Comparison of ENCODE assay signal across 25 mouse cellular contexts in the genomic region with DNA sequence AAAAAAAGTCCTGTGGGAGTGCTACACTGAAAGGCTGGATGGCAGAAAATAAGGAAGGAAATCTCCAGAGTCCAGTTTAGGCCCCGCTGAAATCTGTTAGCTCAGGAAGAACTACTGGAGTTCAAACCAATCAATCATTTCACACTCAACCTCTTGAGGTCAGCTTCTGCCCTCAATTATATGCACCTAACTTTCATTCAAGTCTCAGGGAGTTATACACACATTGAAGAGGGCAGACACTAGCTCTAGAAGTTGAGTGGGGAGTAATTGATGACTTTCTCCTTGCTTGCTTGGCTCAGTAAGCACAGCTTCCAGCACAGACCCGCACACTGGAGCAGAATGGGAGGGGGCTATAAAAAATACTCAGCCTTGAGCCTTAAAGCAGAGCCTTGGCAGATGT.
DNase-seq lines count a peak whose midpoint lies in the region; ATAC-seq lines count a peak whose summit lies in the region.
"Had no signal": no experiment of that assay in that cellular context is flagged by ENCODE, and none has a peak within 500 bp of the region (broad histone marks: within the 10 kb centered on the region; RNA-seq: fewer than 3 reads in every experiment).

No protein-coding gene starts in this region.

- ATAC-seq in kidney, embryonic 16.5 days (ENCODE audit: low FRiP score, low TSS enrichment): peak; percentile 89
- 0 out of 2 replicates have a peak, but pooled peaks have one; percentile 50 for ATAC-seq in neural tube, embryonic 13.5 days (ENCODE audit: low read depth)
- no peak for ATAC-seq in neural tube, embryonic 15.5 days (ENCODE audit: low FRiP score)
- ATAC-seq in megakaryocyte progenitor cell, adult 5-6 weeks (replicated peaks; ENCODE audit: poor library complexity): no peak
- ATAC-seq: activated CD4-positive, CD25-positive, alpha-beta regulatory T cell, adult 4 months; forebrain, embryonic 14.5 days; hindbrain, postnatal 0 days; Patski had no signal

- no peaks in the 10 kb centered on the region; the same call in 1 of the 2 replicates for H3K4me1 ChIP-seq in kidney, embryonic 16.5 days (ENCODE audit: insufficient read depth, low read length)
- no peaks in the 10 kb centered on the region for H3K4me1 ChIP-seq in neural tube, embryonic 13.5 days (replicated peaks)
- H3K4me1 ChIP-seq in neural tube, embryonic 15.5 days: no peaks in the 10 kb centered on the region
- H3K4me1 ChIP-seq: embryonic facial prominence, embryonic 10.5 days; forebrain, embryonic 10.5 days; heart, embryonic 15.5 days; hindbrain, embryonic 13.5 days had no signal

- no peak overlapping the region for H3K4me3 ChIP-seq in kidney, embryonic 16.5 days (ENCODE audit: low read length)
- no peak overlapping the region for H3K4me3 ChIP-seq in neural tube, embryonic 13.5 days
- no peak overlapping the region for H3K4me3 ChIP-seq in neural tube, embryonic 15.5 days (replicated peaks)
- H3K4me3 ChIP-seq: embryonic facial prominence, embryonic 10.5 days; forebrain, embryonic 10.5 days; heart, embryonic 15.5 days; hindbrain, embryonic 13.5 days had no signal

- 19% methylated on average over 2 of the region's 2 CpGs for WGBS in kidney, embryonic 16.5 days
- WGBS in neural tube, embryonic 13.5 days: 34% methylated on average over 2 of the region's 2 CpGs
- 38% methylated on average over 2 of the region's 2 CpGs for WGBS in neural tube, embryonic 15.5 days

- H3K27me3 ChIP-seq in kidney, embryonic 16.5 days (ENCODE audit: insufficient read depth, low read length): no peaks in the 10 kb centered on the region
- H3K27me3 ChIP-seq in neural tube, embryonic 13.5 days: no peaks in the 10 kb centered on the region
- no peaks in the 10 kb centered on the region for H3K27me3 ChIP-seq in neural tube, embryonic 15.5 days (replicated peaks)
- H3K27me3 ChIP-seq: CH12.LX; heart, embryonic 15.5 days; hindbrain, embryonic 13.5 days; Patski had no signal

- H3K27ac ChIP-seq in kidney, embryonic 16.5 days (ENCODE audit: low read length): no peak overlapping the region
- no peak overlapping the region for H3K27ac ChIP-seq in neural tube, embryonic 13.5 days (replicated peaks)
- no peak overlapping the region for H3K27ac ChIP-seq in neural tube, embryonic 15.5 days (replicated peaks)
- H3K27ac ChIP-seq: embryonic facial prominence, embryonic 10.5 days; forebrain, embryonic 10.5 days; heart, embryonic 15.5 days; hindbrain, embryonic 13.5 days; hindbrain, postnatal 0 days had no signal

- no peak overlapping the region for H3K9ac ChIP-seq in kidney, embryonic 16.5 days (replicated peaks; ENCODE audit: low read length)
- H3K9ac ChIP-seq in neural tube, embryonic 13.5 days: no peak overlapping the region
- H3K9ac ChIP-seq in neural tube, embryonic 15.5 days (replicated peaks): no peak overlapping the region
- H3K9ac ChIP-seq: heart, embryonic 15.5 days; hindbrain, embryonic 13.5 days had no signal

- DNase-seq in kidney, postnatal 36 days: no peak
- peak; percentile 47 for DNase-seq in embryo, embryonic 10.5 days (ENCODE audit: low spot score)
- peak; percentile 28 for DNase-seq in forelimb bud, embryonic 11.5 days (ENCODE audit: low read depth, low spot score)
- DNase-seq in ovary, postnatal 14 days (ENCODE audit: low spot score): no peak
- DNase-seq: adrenal gland, postnatal 14 days; cerebellum, adult 18-20 months; cerebellum, adult 9-11 months; cerebellum, postnatal 36 days; gastrocnemius, postnatal 10 days; heart, adult 18-20 months; heart, postnatal 14 days had no signal

- H3K36me3 ChIP-seq in kidney, embryonic 16.5 days (ENCODE audit: insufficient read depth, low read length): no peaks in the 10 kb centered on the region
- no peaks in the 10 kb centered on the region for H3K36me3 ChIP-seq in neural tube, embryonic 13.5 days
- H3K36me3 ChIP-seq in neural tube, embryonic 15.5 days: no peaks in the 10 kb centered on the region
- H3K36me3 ChIP-seq: embryonic facial prominence, embryonic 10.5 days; forebrain, embryonic 10.5 days; heart, embryonic 15.5 days; hindbrain, embryonic 13.5 days had no signal

- H3K9me3 ChIP-seq in kidney, embryonic 16.5 days (ENCODE audit: low read length): no peaks in the 10 kb centered on the region
- no peaks in the 10 kb centered on the region for H3K9me3 ChIP-seq in neural tube, embryonic 13.5 days
- no peaks in the 10 kb centered on the region for H3K9me3 ChIP-seq in neural tube, embryonic 15.5 days (replicated peaks)
- H3K9me3 ChIP-seq: embryonic facial prominence, embryonic 10.5 days; forebrain, embryonic 10.5 days; heart, embryonic 15.5 days; hindbrain, embryonic 13.5 days had no signal

- H3K4me2 ChIP-seq in kidney, embryonic 16.5 days (replicated peaks; ENCODE audit: low read depth, low read length): no peak overlapping the region
- H3K4me2 ChIP-seq in neural tube, embryonic 13.5 days: no peak overlapping the region
- no peak overlapping the region for H3K4me2 ChIP-seq in neural tube, embryonic 15.5 days
- H3K4me2 ChIP-seq: heart, embryonic 11.5 days; heart, embryonic 15.5 days; hindbrain, embryonic 13.5 days had no signal

Comparison
In these comparisons a context has a peak if more than half of its experiments do, and no peak if none do; other contexts are left out.
1. ATAC-seq: peak in kidney, embryonic 16.5 days (single experiment) and neural tube, embryonic 13.5 days (single experiment); none in neural tube, embryonic 15.5 days (single experiment) and megakaryocyte progenitor cell, adult 5-6 weeks (single experiment).
2. DNase-seq: peak in embryo, embryonic 10.5 days (single experiment) and forelimb bud, embryonic 11.5 days (single experiment); none in kidney, postnatal 36 days (0 of 2) and ovary, postnatal 14 days (single experiment).